Mouse (Mus musculus) fat pad, adult 2 months (tissue): ENCODE measurements around the gene Lrrn4cl.
"Not testable (repeated sequence)": the region's sequence is repeated elsewhere in the genome, so short reads cannot be mapped to it uniquely, and the experiment has no call there.

Experiments used
- DNase-seq: peaks from one replicate; pipeline ENCODE4 v3.0.0-alpha.2; 2011; ENCODE audit warnings: low read depth, low spot score; ENCODE audit errors: extremely low read depth

Gene Lrrn4cl

DNA sequence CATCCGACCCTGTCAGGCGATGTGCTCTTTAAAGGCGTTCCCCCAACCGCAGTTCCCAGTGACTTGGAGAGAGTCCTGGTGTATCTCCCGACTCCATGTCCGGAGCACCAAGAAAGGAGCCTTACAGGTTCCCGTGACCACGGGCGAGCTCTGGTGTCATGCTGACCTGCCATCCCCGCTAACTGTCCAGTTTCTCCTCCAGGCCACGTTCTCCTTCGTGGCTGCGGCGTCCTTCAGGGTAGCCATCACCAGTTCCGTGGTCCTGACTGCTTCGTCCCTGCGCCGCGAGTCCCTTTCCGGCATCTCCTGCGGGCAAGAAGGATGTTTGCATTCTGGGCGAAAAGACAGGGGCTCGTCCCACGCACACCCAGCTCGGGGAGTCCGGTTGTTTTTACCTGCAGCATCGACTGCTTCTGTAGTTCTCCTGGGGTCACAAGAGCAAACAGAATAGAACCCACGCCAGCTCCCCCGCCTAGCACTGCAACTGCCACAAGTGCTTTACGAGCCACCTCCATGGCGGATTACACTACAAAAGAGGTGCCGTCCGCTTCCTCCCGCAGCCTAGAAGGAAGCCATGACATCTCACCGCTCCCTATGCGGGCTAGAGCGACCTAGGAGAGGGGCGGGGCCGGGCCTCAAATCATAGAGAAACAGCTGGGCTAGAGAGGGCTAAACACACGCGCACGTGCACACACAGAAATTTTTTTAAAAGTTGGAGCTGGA, 29.9 kb downstream of the Lrrn4cl start, which contains the start of gene Uqcc3:
Gene Uqcc3 (minus strand): TSS at position 613 of the 723 bp plus-strand sequence.
- DNase-seq: no peak

DNA sequence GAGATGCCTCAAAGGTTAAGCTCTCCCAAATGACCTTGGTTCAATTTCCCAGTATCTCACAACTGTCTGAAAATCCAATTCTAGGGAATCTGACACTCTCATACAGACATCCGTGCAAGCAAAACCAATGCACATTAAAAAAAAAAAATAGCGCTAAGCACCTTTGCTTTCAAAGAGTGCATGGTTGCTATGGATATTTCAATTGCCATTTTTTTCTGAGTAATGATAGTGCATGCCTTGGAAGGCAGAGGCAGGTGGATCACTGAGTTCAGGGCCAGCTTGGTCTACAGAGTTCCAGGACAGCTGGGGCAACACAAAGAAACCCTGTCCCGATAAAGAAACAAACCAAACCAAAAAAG, 30.4 kb downstream of the Lrrn4cl start:
- no peak for DNase-seq

DNA sequence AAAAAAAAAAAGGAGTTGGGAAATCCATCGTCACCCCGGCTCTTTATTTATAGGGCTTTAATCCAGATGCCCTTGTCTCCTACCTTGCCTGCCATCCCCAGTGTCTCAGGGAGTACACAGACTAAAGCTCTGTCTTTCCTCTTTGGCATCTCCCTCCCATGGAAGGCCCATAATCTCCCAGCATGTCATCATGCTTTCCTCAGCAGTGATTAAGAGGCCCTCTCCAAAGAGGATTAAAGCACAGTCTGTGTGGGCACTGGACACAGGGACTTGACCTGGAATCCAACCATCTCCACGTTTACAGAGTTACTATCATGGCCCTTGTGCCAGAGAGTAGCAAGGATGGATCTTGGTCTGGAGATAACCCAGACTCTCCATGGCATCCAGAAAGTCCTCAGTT, 33.0 kb downstream of the Lrrn4cl start, which contains the start of the genes Lbhd1 and Gm49403:
Gene Lbhd1 (plus strand): TSS at position 117 of the 400 bp plus-strand sequence.
Gene Gm49403 (plus strand): TSS at position 315 of the 400 bp plus-strand sequence.
- no peak for DNase-seq

DNA sequence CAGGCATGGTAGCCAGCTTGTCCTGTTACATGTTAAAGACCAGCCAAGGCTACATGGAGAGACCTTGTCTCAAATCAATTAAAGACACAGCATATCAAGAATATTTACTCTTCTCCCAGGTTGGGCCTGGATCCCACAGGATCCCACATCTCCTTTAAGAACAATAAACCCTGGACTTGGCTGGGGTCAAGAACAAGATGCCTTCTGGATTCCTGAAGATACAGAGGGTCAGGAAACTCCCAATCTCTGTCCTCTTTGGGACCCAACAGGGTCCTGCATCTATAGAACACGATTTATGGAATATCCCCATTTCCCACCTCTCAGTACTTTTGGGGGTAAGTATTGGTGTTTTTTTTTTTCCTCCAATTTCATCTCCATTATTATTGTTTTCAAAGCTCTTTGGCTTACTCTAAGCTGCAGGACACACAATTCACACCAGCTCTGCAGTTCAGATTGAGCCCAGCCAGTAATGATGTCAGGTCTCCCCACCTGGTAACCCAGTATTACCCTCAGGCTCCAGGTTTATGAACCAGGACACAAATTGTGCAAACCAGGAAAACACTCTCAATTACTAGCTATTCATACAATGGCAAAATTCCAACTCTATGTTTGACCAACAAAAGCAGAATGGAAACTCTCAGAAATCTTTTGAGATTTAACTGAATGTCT, 36.5 kb downstream of the Lrrn4cl start:
- DNase-seq: no peak

DNA sequence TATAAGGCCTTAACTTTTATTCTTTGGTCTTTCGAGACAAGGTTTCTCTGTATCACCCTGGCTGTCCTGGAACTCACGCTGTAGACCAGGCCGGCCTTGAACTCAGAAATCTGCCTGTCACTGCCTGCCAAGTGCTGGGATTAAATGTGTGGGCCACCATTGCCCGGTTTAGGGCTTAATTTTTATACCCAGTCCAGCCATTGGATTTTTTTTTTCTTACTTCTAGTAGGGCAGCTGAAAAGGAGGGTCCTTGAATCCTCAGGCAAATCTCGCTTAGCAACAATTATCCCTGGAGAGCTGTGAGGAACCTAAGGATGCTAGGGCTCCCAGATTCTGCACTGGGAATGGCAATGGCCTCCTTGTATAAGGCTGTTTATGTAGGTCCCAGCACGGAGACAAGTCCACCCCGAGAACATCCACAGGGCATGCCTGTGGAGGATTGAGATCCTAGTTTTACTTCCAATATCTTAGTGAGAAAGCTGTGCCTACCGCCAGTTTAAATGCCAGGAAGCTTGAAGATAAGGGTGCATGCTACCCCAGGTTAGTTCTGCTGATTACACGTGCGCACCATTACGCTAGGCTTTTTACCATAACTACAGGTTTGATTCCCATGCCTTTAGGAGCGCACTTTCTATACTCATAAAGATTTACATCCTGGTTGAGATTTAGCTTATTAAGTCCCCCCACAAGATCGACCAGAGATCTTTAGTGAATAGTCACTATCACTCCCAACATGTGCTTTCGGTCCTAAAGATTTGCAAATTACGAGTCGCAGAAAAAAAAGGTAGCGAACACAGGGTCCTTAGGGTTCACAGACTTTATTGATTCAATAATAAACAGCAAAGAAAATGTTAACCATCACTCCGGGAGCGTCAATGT, 37.3 kb downstream of the Lrrn4cl start:
- no peak for DNase-seq

DNA sequence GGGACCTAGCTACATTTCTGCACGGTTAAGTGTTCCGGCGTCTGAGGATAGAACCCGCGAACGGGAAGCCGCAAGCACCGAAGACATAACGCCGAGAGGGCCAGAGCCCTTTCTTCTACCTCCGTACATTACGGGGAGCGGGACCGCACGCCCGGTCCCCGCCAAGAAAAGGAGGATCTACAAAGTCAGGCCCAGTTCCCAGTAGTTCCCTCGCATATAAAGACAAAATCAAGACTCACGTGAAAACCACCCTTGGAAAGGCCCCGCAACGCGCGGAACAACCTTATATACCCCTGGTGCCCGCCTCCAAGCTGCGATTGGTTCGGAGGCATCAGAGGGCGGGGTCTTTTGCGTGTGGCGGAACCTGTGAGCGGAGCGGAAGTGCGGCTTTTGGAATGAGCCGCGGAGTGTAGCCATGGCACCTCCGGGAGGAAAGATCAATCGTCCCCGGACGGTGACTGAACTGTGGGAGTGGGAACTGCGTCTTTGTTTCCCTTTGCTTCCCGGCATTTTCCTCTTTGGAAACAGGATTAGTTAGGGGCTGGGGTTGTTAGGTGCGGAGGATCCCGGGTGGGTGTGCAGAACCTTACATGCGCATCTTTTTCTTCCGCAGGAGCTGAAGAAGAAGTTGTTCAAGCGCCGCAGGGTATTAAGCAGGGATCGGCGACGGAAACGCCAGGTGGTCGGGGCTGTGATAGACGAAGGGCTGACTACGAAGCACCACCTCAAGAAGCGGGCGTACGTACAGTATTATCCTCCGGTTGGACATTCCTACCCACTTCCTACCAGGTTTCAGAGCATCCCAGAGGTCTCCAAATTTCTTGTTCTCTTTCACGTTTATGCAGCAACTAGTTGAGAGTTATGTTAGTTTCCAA, 38.2 kb downstream of the Lrrn4cl start, which contains the start of the genes 1810009A15Rik and Gm49416:
Gene 1810009A15Rik (plus strand): TSS at position 343 of the 875 bp plus-strand sequence.
Gene Gm49416 (plus strand): TSS at position 416 of the 875 bp plus-strand sequence.
- no peak for DNase-seq

DNA sequence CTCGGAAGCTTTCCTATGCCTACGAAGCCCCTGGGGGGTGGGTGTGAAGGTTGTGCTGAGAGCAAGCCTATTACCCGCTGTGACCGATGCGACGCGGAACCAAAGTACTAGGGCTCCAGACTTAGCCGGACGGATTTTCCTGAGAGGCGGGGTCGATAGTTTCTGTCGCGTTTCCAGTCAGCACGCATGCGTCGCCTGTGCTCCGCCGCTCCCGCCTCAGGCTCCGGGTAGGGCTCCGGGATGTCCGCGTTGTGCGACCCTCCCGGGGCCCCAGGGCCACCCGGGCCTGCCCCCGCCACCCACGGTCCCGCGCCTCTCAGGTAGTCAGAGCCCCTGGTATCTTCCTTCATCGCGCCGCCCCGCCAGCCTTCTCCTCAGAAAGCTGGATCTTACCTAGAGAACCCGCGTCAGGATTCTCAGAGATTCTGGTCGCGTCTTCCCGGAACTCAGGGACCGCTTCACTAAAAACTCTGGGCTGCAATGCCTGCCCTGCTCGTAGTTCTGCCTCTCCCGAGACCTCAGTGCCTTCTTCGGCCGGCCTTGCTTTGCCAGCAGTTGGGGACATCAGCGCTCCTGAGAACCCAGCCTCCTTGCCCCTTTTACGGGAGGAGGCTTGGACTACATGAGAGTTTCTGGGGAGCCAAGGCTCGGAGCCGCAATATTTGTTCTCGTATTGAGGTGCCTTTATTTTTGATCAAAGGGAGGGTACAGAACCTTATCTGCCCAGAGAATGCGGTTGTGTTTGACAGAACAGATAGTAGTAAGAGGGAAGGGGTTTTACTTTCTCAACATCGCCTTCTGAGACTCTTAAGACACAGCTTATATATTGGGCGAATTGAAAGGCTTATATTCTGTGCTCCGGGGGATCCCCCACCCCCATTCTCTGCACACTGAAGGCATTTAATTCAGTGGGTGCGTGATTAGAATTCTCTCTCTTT, 42.5 kb downstream of the Lrrn4cl start, which contains the start of gene Ints5:
Gene Ints5 (plus strand): TSS at position 177 of the 938 bp plus-strand sequence.
- no peak for DNase-seq

DNA sequence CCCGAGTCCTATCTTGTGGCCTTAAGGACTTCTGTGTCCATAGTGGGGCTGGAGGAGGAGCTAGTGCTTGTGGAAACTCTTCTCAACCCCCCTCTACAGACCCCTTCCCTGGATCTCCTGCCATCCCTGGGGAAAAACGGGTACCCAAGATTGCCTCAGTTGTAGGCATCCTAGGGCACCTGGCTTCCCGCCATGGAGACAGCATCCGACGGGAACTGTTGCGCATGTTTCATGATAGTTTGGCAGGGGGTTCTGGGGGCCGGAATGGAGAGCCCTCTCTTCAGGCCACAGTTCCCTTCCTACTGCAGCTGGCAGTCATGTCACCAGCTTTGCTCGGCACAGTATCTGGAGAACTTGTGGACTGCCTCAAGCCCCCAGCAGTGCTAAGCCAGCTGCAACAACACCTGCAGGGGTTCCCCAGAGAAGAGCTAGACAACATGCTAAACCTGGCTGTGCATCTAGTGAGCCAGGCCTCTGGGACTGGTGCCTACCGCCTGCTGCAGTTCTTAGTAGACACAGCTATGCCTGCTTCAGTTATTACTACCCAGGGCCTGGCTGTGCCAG, 44.9 kb downstream of the Lrrn4cl start:
- DNase-seq: no peak

DNA sequence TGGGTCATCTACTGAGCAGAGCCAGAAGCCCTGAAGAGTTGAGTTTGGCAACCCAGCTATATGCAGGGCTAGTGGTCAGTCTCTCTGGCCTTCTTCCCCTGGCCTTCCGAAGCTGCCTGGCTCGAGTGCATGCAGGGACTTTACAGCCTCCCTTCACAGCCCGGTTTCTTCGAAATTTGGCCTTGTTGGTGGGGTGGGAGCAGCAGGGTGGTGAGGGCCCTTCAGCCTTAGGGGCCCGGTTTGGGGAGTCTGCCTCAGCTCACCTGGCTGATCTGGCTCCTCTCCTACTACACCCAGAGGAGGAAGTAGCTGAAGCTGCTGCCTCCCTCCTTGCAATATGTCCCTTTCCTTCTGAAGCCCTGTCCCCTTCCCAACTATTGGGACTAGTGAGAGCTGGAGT, 45.7 kb downstream of the Lrrn4cl start:
- not testable (repeated sequence) for DNase-seq

DNA sequence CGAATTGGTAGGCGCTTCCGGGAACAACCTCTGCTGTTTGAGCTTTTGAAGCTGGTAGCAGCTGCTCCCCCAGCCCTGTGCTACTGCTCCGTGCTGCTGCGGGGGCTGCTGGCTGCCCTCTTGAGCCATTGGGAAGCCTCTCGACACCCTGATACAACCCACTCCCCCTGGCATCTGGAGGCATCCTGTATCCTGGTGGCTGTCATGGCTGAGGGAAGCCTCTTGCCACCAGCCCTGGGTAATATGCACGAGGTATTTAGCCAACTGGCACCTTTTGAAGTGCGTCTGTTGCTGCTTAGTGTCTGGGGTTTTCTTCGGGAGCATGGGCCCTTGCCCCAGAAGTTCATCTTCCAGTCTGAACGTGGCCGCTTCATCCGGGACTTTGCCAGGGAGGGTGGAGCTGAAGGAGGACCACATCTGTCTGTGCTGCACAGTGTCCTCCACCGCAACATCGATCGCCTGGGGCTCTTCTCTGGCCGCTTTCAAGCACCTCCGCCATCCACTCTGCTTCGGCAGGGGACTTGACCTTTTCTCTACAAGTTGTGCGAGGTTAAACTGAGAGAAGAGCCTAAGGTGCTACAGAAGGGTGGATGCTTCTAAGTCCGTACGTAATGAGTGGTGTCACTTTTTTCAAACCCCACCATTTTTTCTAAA, 46.8 kb downstream of the Lrrn4cl start:
- not testable (repeated sequence) for DNase-seq

DNA sequence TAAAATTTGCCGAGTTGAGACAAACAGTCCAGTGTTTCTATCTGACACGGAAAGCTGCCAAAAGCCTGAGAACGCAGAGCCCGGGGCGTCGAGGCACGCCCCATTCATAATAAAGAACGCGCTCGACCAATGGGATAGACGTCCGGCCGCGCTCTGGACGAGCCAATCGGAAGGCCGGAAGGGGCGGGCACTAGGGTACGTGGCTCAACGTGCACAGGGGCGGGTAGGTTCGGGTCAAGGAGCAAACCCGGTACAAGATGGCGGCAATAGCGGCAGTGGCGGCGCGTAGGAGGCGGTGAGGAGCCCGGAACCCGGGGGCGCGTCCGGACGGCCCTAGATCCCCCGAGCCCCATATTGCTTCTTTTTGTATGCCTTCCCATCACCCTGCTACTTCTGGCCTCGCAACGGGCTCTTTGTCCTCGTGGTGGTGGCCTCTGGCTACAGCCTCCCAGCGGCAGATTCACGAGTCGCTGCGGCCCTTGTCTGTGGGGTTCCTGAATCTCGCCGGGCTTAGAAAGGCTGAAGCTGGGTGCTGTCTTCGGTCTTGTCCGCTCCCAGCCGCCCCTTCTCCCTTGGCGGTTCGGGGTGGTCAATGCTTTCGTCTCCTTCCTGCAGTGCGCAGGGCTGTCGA, 47.4 kb downstream of the Lrrn4cl start, which contains the start of gene Ganab:
Gene Ganab (plus strand): TSS at position 207 of the 631 bp plus-strand sequence.
- no peak for DNase-seq

DNA sequence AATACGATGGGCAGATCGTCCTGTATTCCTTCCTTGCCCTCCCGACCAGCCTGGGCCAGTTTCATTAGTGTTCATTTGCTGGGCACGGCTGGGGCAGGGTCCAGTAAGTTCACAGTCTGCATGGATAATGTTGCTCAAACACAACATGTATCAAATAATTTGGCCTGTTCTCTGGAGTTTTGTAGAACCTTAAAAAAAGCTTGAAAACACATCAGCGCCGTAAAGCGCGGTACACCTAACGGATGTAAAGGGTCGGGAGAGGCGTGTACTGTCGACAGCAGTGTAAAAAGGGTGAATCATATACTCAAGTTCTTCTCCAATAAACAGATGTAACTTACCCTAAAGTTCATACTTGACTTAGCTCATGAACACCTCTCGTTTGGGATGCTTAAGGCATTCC, 48.0 kb downstream of the Lrrn4cl start:
- DNase-seq: no peak

DNA sequence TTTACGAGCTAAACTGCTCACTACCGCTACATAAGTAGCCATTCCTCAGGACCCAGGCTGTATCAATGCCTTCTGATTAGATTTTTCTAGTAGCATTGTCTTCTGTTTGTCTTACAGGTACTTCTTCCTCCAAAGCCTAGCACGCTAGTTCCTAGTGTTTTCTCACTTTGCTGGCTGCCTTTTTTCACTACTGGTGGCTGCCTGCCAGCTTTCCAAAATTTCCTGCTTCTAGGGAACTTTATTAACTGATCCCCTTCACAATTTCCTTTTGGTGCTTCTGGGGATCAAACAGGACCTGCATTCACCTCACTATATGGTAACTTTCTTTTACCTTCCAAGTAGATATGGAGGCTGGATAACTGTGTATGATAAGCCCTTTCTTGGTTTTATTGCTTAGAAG, 48.5 kb downstream of the Lrrn4cl start:
- no peak for DNase-seq

DNA sequence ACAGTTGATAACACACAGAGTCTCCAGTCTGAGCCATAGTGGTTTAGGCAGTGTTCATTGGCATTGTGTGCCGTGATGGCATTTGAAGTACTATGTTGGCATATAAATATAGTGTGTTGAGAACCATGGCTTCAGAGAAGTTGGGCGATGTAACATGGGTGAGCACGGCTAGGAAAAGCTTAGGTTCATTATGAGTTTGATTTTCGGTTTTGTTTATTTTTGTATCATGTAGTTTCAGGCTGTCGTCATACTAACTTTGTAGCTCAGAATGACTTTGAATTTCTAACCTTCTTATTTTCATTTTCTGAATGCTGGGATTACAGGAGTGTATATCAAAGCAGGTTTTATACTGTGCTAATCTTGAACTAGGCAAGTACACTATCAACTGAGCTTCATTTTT, 52.8 kb downstream of the Lrrn4cl start:
- no peak for DNase-seq
